Mouse (Mus musculus) intestine, embryonic 16.5 days (tissue): ENCODE results near the gene Tmed3. TPM values are rescaled to one million over a fixed set of nuclear protein-coding genes. Genes with fewer than 3 reads are reported as not detected.
A peak's percentile ranks its signal among the peaks of the same experiment; 100 is the strongest.

ENCODE experiments used
- ATAC-seq: fragments of 200-750 bp; cut with Nextera tagmentation; 2 replicates; pipeline ENCODE4 v1.8.0; 2017; ENCODE audit warnings: moderate TSS enrichment, moderate library complexity
- H3K27ac ChIP-seq: fragments of 300-500 bp; sonication (generic); 2 replicates; pipeline ENCODE4 v1.5.1; 2014; ENCODE audit warnings: mild to moderate bottlenecking, low read length
- H3K27me3 ChIP-seq: fragments of 300-500 bp; sonication (generic); replicated peaks from 2 replicates; pipeline ENCODE4 v1.6.1; 2014; ENCODE audit warnings: low read length, control low read depth, mixed read lengths; ENCODE audit not compliant: control insufficient read depth, insufficient read depth
- H3K36me3 ChIP-seq: fragments of 300-500 bp; sonication (generic); 2 replicates; pipeline ENCODE4 v1.6.1; 2014; ENCODE audit warnings: low read length, control low read depth; ENCODE audit not compliant: control insufficient read depth, insufficient read depth
- H3K4me1 ChIP-seq: fragments of 300-500 bp; sonication (generic); 2 replicates; pipeline ENCODE4 v1.6.1; 2014; ENCODE audit warnings: low read length, control low read depth, mixed read lengths; ENCODE audit not compliant: control insufficient read depth, insufficient read depth
- H3K4me2 ChIP-seq: fragments of 300-500 bp; sonication (generic); 2 replicates; pipeline ENCODE4 v1.6.1; 2014; ENCODE audit warnings: low read depth, low read length, control low read depth
- H3K4me3 ChIP-seq: fragments of 300-500 bp; sonication (generic); 2 replicates; pipeline ENCODE4 v1.5.1; 2014; ENCODE audit warnings: mild to moderate bottlenecking, low read length
- H3K9ac ChIP-seq: fragments of 300-500 bp; sonication (generic); 2 replicates; pipeline ENCODE4 v1.6.1; 2014; ENCODE audit warnings: low read depth, low read length
- H3K9me3 ChIP-seq: fragments of 300-500 bp; sonication (generic); 2 replicates; pipeline ENCODE4 v1.6.1; 2016; ENCODE audit warnings: low read length, control low read depth; ENCODE audit not compliant: control insufficient read depth
- WGBS: fragments of 180-500 bp; shearing (Covaris S2); extraction: QIAGEN DNeasy Blood & Tissue Kit; methylation state at CpG from one replicate; pipeline ENCODE4 v1.1.7; 2014; 5-methylcytosine and 5-hydroxymethylcytosine counted together
- polyA plus RNA-seq: library from polyadenylated mRNA; unstranded; fragments of >200 nt; fragmentation: Nextera tagmentation; extraction: Ambion mirVana; gene quantifications from 2 replicates; pipeline ENCODE4 v1.2.1, GENCODE M21; 2015

The Tmed3 gene
- polyA plus RNA-seq, 1 experiment from 2014 or later, result 133 TPM

DNA sequence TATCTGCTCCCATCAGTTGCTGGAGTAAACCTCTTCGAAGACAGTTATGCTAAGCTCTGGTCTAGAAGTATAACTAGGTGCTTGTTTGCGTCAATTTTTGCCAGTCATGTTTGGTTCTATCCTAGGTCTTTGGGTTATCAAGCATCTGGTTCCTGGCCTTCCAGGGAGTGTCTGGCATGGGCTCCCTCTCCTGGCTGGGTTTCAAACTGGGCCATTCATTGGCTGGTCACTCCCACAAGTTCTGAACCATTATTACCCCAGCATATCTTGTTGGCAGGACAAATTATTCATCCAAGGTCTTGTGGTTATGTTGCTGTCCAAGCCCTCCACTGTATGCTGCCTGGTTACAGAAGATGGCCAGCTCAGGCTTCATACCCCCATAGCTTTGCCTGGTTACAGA, 11.2 kb downstream of the Tmed3 start:
- WGBS, result 89% methylated on average over 2 of the region's 2 CpGs
- no peak overlapping the region for H3K27ac ChIP-seq
- H3K9me3 ChIP-seq, result no peaks in the 10 kb centered on the region
- H3K9ac ChIP-seq, result no peak overlapping the region
- no peak for ATAC-seq
- H3K27me3 ChIP-seq, result no peaks in the 10 kb centered on the region
- H3K4me2 ChIP-seq, result no peak overlapping the region
- H3K4me1 ChIP-seq, result no peaks in the 10 kb centered on the region
- H3K4me3 ChIP-seq, result no peak overlapping the region
- H3K36me3 ChIP-seq, result no peaks in the 10 kb centered on the region

DNA sequence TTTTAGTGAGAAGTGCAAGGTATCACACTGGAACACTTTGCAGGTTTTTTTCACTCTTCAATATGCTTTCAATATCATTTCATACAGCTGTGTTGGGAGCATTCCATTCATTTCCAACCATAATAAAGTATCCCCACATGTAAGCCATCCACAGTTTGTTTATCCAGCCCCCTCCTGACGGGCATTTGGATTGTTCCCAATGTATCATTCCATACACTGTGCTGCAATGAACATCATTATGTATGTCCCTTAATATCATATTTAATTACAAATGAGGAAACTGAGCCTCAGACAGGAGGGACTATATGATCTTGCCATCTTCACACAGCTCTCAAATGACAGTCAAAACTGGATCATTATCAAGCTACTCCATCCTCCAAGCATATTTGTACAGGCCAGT, 15.7 kb downstream of the Tmed3 start:
- no peak for ATAC-seq
- WGBS, result 48% methylated on average over 1 of the region's 1 CpGs
- Histone ChIP-seq H3K4me3 (no peak overlapping the region), H3K27me3 (no peaks in the 10 kb centered on the region), H3K4me2 (no peak overlapping the region), H3K9ac (no peak overlapping the region), H3K9me3 (no peaks in the 10 kb centered on the region), H3K36me3 (no peaks in the 10 kb centered on the region), H3K27ac (no peak overlapping the region), H3K4me1 (no peaks in the 10 kb centered on the region)

GRCm38 (mm10) chr9:89687503-89688226, 17.2 kb downstream of the Tmed3 start:
- H3K27me3 ChIP-seq, result no peaks in the 10 kb centered on the region
- no peaks in the 10 kb centered on the region for H3K9me3 ChIP-seq
- no peak overlapping the region for H3K4me3 ChIP-seq
- no peaks in the 10 kb centered on the region for H3K4me1 ChIP-seq
- H3K27ac ChIP-seq, result no peak overlapping the region
- H3K4me2 ChIP-seq, result no peak overlapping the region
- 54% methylated on average over 10 of the region's 10 CpGs for WGBS
- no peak overlapping the region for H3K9ac ChIP-seq
- no peak for ATAC-seq
- no peaks in the 10 kb centered on the region for H3K36me3 ChIP-seq

DNA sequence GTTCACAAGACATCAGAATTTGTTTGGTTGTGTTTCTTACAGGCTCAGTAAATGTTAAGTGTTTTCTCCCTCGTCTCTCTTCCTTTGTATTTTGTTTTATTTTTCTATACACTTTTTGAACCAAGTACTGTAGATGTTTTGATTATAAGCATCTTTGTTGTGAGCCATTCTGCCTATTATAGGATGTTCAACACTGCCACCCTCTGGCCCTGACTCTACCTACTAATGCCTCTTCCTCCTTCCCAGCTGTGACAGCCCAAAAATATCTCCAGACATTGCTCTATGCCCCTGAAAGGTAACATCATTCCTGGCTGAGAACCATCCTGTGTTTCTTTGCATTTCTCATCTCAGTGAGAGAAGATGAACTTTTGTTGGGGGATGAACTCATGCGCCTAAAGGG, 18.6 kb downstream of the Tmed3 start:
- no peak for ATAC-seq
- 70% methylated on average over 2 of the region's 2 CpGs for WGBS
- H3K9ac ChIP-seq, result no peak overlapping the region
- H3K4me1 ChIP-seq, result no peaks in the 10 kb centered on the region
- H3K4me3 ChIP-seq, result no peak overlapping the region
- H3K9me3 ChIP-seq, result no peaks in the 10 kb centered on the region
- H3K27ac ChIP-seq, result no peak overlapping the region
- no peak overlapping the region for H3K4me2 ChIP-seq
- no peaks in the 10 kb centered on the region for H3K36me3 ChIP-seq
- no peaks in the 10 kb centered on the region for H3K27me3 ChIP-seq

DNA sequence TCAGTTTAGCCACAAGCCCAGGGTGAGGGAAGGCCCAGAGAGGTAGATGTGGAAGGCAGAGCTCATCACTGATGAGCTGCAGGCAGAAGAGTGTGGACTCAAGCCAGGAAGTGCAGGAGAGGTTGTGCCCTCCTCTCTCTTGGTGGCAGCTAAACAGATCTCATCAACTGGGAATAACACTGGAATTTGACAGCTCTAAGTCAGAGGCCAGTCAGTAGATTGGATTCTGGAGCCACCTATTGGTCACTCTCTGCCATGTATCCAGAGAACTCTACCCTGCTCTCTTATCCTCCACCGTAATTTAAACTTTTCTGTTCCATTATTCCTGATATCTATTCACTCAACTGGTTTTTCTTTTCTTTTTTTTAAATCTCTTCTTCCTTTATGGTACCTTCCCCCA, 25.9 kb downstream of the Tmed3 start:
- 43% methylated on average over 1 of the region's 1 CpGs for WGBS
- H3K36me3 ChIP-seq, result no peaks in the 10 kb centered on the region
- H3K27ac ChIP-seq, result no peak overlapping the region
- no peak overlapping the region for H3K4me2 ChIP-seq
- no peaks in the 10 kb centered on the region for H3K4me1 ChIP-seq
- no peaks in the 10 kb centered on the region for H3K27me3 ChIP-seq
- ATAC-seq, result no peak
- no peaks in the 10 kb centered on the region for H3K9me3 ChIP-seq
- H3K4me3 ChIP-seq, result no peak overlapping the region
- no peak overlapping the region for H3K9ac ChIP-seq

GRCm38 (mm10) chr9:89674014-89674618, 30.8 kb downstream of the Tmed3 start:
- Histone ChIP-seq H3K9ac (no peak overlapping the region), H3K9me3 (no peaks in the 10 kb centered on the region), H3K27me3 (no peaks in the 10 kb centered on the region), H3K36me3 (no peaks in the 10 kb centered on the region), H3K27ac (no peak overlapping the region), H3K4me3 (no peak overlapping the region), H3K4me2 (no peak overlapping the region), H3K4me1 (no peaks in the 10 kb centered on the region)
- WGBS, result 56% methylated on average over 3 of the region's 3 CpGs
- peak; percentile 56; the same call in 1 of the 2 replicates for ATAC-seq

GRCm38 (mm10) chr9:89673402-89673801, 31.5 kb downstream of the Tmed3 start:
- Histone ChIP-seq H3K36me3 (no peaks in the 10 kb centered on the region), H3K4me2 (no peak overlapping the region), H3K9me3 (no peaks in the 10 kb centered on the region), H3K27me3 (no peaks in the 10 kb centered on the region), H3K4me3 (no peak overlapping the region), H3K9ac (no peak overlapping the region), H3K27ac (no peak overlapping the region), H3K4me1 (no peaks in the 10 kb centered on the region)
- WGBS, result 86% methylated on average over 1 of the region's 1 CpGs
- ATAC-seq, result no peak

DNA sequence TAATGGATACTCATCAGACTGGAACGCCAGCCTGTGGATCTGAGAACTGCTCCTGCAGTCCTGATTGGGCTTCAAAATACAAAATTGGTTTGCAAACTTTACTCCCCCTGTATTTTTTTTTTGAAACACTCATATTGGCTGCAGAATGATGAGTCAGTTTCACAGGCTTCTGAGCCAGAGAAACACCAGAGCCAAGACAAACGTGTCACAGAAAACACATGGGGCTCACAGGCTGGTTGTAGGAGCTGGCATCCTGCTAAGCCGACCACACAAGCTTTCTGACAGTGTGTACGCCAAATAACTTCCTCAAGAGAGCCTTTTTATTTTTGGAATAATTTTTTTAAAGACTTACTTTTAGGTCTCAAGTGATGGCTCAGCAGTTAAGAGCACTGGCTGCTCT, 35.0 kb downstream of the Tmed3 start:
- Histone ChIP-seq H3K4me1 (no peaks in the 10 kb centered on the region), H3K9me3 (no peaks in the 10 kb centered on the region), H3K4me3 (no peak overlapping the region), H3K27me3 (no peaks in the 10 kb centered on the region), H3K9ac (no peak overlapping the region), H3K4me2 (no peak overlapping the region), H3K27ac (no peak overlapping the region), H3K36me3 (no peaks in the 10 kb centered on the region)
- WGBS, result 85% methylated on average over 4 of the region's 4 CpGs
- no peak for ATAC-seq

DNA sequence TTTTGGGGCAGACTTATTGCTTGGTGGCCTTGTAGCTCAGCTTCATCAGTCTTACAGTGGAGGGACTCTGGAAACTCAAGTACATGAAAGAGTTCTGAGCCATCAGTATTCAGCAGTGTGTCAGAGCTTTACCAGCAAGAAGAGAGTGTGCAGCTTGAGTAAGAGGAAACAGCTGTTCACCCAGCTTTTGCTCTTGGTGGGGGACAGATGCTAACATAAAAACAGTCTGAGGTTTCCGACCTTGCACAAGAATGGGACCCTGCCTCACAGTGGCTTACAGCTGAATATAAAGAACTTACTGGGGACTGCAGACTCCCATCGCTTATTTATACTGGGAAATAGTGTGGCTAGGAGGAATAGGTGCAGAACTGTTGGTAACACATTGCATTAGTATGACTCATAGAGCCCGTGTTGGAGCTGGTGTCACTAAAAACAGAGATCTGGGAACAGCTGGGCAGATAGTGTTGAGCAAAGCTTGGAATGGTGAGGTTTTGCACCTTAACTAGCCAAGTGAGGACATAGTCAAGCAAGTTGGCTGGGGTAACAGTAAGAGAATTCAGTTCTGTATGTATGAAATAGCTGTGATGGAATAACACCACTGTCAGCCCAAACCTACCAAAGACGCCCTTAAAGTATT, 37.4 kb downstream of the Tmed3 start:
- Histone ChIP-seq H3K9ac (no peak overlapping the region), H3K27me3 (no peaks in the 10 kb centered on the region), H3K4me3 (no peak overlapping the region), H3K27ac (no peak overlapping the region), H3K9me3 (no peaks in the 10 kb centered on the region), H3K4me1 (no peaks in the 10 kb centered on the region), H3K36me3 (no peaks in the 10 kb centered on the region), H3K4me2 (no peak overlapping the region)
- WGBS, result 75% methylated on average over 4 of the region's 4 CpGs
- no peak for ATAC-seq
